Mouse (Mus musculus): ENCODE results near the gene Cxcl2.
A peak's percentile ranks its signal among the peaks of the same experiment; 100 is the strongest.

The Cxcl2 gene

GRCm38 (mm10) chr5:90894231-90894630 is 9.4 kb upstream of the Cxcl2 start:
- no peak for DNase-seq (ENCODE audit: low spot score)

- no peak for DNase-seq (ENCODE audit: low spot score)
Measured at GRCm38 (mm10) chr5:90897429-90897828, 6.2 kb upstream of the Cxcl2 start.

- DNase-seq (ENCODE audit: low spot score): no peak
Measured at GRCm38 (mm10) chr5:90899308-90899707, 4.4 kb upstream of the Cxcl2 start.

- DNase-seq (ENCODE audit: low spot score): peak; percentile 71
Measured at GRCm38 (mm10) chr5:90900147-90900546, 3.5 kb upstream of the Cxcl2 start.

- DNase-seq (ENCODE audit: low spot score): no peak
Measured at GRCm38 (mm10) chr5:90900688-90901087, 3.0 kb upstream of the Cxcl2 start.

- DNase-seq (ENCODE audit: low spot score): peak; percentile 11
Measured at GRCm38 (mm10) chr5:90902380-90903260, 1.1 kb upstream of the Cxcl2 start.

GRCm38 (mm10) chr5:90908983-90909382 is 5.3 kb downstream of the Cxcl2 start:
- peak; percentile 68 for DNase-seq (ENCODE audit: low spot score)

GRCm38 (mm10) chr5:90919495-90919894 is 15.8 kb downstream of the Cxcl2 start:
- no peak for DNase-seq (ENCODE audit: low spot score)

- peak; percentile 67 for DNase-seq (ENCODE audit: low spot score)
Measured at GRCm38 (mm10) chr5:90922958-90923357, 19.3 kb downstream of the Cxcl2 start.

GRCm38 (mm10) chr5:90930546-90930945 is 26.9 kb downstream of the Cxcl2 start:
- no peak for DNase-seq (ENCODE audit: low spot score)

- peak; percentile 85 for DNase-seq (ENCODE audit: low spot score)
Measured at GRCm38 (mm10) chr5:90930971-90931851, 27.5 kb downstream of the Cxcl2 start, which contains the start of gene Mthfd2l. Gene Mthfd2l (plus strand): TSS chr5:90931117.

- no peak for DNase-seq (ENCODE audit: low spot score)
Measured at GRCm38 (mm10) chr5:90931911-90932310, 28.2 kb downstream of the Cxcl2 start.

- no peak for DNase-seq (ENCODE audit: low spot score)
Measured at GRCm38 (mm10) chr5:90936706-90937105, 33.0 kb downstream of the Cxcl2 start.

GRCm38 (mm10) chr5:90945453-90945852 is 41.8 kb downstream of the Cxcl2 start:
- no peak for DNase-seq (ENCODE audit: low spot score)

- DNase-seq (ENCODE audit: low spot score): no peak
Measured at GRCm38 (mm10) chr5:90949499-90949898, 45.8 kb downstream of the Cxcl2 start.

GRCm38 (mm10) chr5:90951475-90951874 is 47.8 kb downstream of the Cxcl2 start:
- peak; percentile 23 for DNase-seq (ENCODE audit: low spot score)

GRCm38 (mm10) chr5:90952731-90953481 is 49.2 kb downstream of the Cxcl2 start:
- no peak for DNase-seq (ENCODE audit: low spot score)
